Mouse (Mus musculus): ENCODE results near the gene Ubqln4.

DNA sequence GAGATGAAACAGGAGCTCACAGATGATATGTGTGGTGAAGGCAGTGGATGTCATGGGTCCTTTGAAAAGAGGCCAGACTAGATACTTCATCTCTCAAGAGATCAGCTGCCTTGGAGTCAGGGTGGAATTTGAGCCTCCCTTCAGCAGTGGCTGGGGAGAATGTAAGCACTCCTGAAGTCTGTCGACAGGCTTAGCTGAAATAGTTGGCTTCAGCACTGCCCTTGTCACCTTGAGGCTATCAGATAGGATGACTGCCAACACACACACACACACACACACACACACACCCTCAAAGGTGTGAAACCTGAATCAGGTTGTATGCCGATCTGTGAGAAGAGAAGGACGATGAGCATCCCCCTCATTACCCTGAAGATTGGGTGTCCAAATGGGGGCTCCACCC lies 37.5 kb downstream of the Ubqln4 start:
- TF ChIP-seq CTCF (IDR thresholded peaks at IDR 0.05; ENCODE audit: control insufficient read depth, insufficient read depth, insufficient replicate concordance, low read depth, low read length): no peak
- no peak for TF ChIP-seq POLR2A (IDR thresholded peaks at IDR 0.05; ENCODE audit: control insufficient read depth, low read depth, low read length)

Measured in testis, adult 2 months (tissue).